ENCODE assay signal across 27 mouse cellular contexts in the genomic region with DNA sequence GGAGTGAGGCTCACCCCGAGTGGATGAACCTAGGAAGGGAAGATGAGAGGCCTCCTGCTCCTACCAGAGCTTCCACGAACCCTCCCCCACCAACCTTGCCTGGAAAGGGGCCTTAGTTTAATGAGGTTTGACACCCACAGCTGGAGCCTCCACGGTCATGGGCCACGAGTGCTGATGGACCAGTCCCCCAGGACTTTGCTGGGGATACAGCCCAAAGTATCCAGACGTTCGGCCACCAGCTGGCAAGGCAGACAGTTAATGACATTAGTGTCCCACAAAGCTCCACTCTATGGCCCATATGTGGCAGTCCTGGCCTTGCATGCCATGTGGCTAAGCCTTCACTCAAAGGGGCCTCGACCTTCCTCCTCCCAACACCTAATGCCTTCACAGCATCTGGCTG. TPM values are rescaled to one million over a fixed set of nuclear protein-coding genes. Genes with fewer than 3 reads are reported as not detected.
DNase-seq lines count a peak whose midpoint lies in the region; ATAC-seq and TF ChIP-seq lines count a peak whose summit lies in the region.
"Had no signal": no experiment of that assay in that cellular context is flagged by ENCODE, and none has a peak within 500 bp of the region (broad histone marks: within the 10 kb centered on the region; RNA-seq: fewer than 3 reads in every experiment).

No protein-coding gene starts in this region.

- no peak for DNase-seq in heart, adult 9 months (ENCODE audit: low spot score in 2 of 2)
- no peak for DNase-seq in limb, embryonic 10.5 days (ENCODE audit: low spot score)
- no peak for DNase-seq in liver, embryonic 14.5 days (ENCODE audit: low read depth in 3 of 3, low spot score in 3 of 3)
- peak; percentile 62 for DNase-seq in retina, postnatal 1 day
- DNase-seq in frontal cortex, postnatal 25 days (ENCODE audit: low spot score in 2 of 2): no peak
- DNase-seq: adrenal gland, postnatal 14 days; cerebellum, adult 2 months; cerebellum, postnatal 36 days; gastrocnemius, postnatal 14 days; heart, adult 18-20 months; heart, postnatal 4 days; kidney, postnatal 14 days; layer of hippocampus, postnatal 36 days; right cerebral cortex, adult 18-20 months; thymus, postnatal 14 days had no signal

- no peaks in the 10 kb centered on the region for H3K27me3 ChIP-seq in heart, embryonic 13.5 days (replicated peaks)
- H3K27me3 ChIP-seq in limb, embryonic 12.5 days: no peaks in the 10 kb centered on the region
- H3K27me3 ChIP-seq in limb, embryonic 10.5 days (ENCODE audit: low read depth, poor library complexity, severe bottlenecking): no peaks in the 10 kb centered on the region
- H3K27me3 ChIP-seq in liver, embryonic 14.5 days (ENCODE audit: control insufficient read depth, insufficient read depth, low read length): no peaks in the 10 kb centered on the region
- H3K27me3 ChIP-seq: intestine, embryonic 15.5 days; limb, embryonic 13.5 days; lung, embryonic 15.5 days; midbrain, embryonic 15.5 days; neural tube, embryonic 12.5 days had no signal

- H3K9ac ChIP-seq in heart, embryonic 13.5 days: no peak overlapping the region
- H3K9ac ChIP-seq in limb, embryonic 12.5 days (replicated peaks): no peak overlapping the region
- no peak overlapping the region for H3K9ac ChIP-seq in liver, embryonic 14.5 days (replicated peaks)
- H3K9ac ChIP-seq: intestine, embryonic 15.5 days; limb, embryonic 13.5 days; lung, embryonic 15.5 days; midbrain, embryonic 15.5 days; neural tube, embryonic 12.5 days had no signal

- no peak overlapping the region for H3K4me3 ChIP-seq in heart, embryonic 13.5 days
- H3K4me3 ChIP-seq in limb, embryonic 12.5 days (replicated peaks): no peak overlapping the region
- no peak overlapping the region for H3K4me3 ChIP-seq in limb, embryonic 10.5 days
- H3K4me3 ChIP-seq in liver, embryonic 14.5 days (ENCODE audit: insufficient read depth in 1 of 2, low read depth in 2 of 2, low read length in 2 of 2): peak overlapping the region in 1 of 2 experiments; percentile 49; a peak in 1 of 4 replicates
- H3K4me3 ChIP-seq: forebrain, embryonic 10.5 days; intestine, embryonic 15.5 days; limb, embryonic 13.5 days; lung, embryonic 15.5 days; midbrain, embryonic 15.5 days; neural tube, embryonic 12.5 days had no signal

- TF ChIP-seq EP300 in liver, embryonic 14.5 days (IDR thresholded peaks at IDR 0.05; ENCODE audit: low read depth): no peak

- ATAC-seq in heart, embryonic 13.5 days (ENCODE audit: extremely low read depth, insufficient number of reproducible peaks, low FRiP score, low TSS enrichment): no peak
- ATAC-seq in limb, embryonic 12.5 days (ENCODE audit: insufficient number of reproducible peaks, insufficient read depth, low FRiP score, low TSS enrichment, low read depth): no peak
- no peak for ATAC-seq in liver, embryonic 14.5 days (ENCODE audit: insufficient read depth)
- ATAC-seq: CD4-positive, CD25-positive, alpha-beta regulatory T cell, adult 4 months; forebrain, embryonic 16.5 days; hindbrain, embryonic 16.5 days; intestine, embryonic 15.5 days; midbrain, embryonic 15.5 days had no signal

- 0 out of 2 replicates have a peak overlapping the region, but pooled peaks have one; percentile 32 for H3K27ac ChIP-seq in heart, embryonic 13.5 days (replicated peaks)
- peak overlapping the region; percentile 7; the same call in 1 of the 2 replicates for H3K27ac ChIP-seq in limb, embryonic 12.5 days
- no peak overlapping the region for H3K27ac ChIP-seq in limb, embryonic 10.5 days
- H3K27ac ChIP-seq in liver, embryonic 14.5 days: no peak overlapping the region
- H3K27ac ChIP-seq: intestine, embryonic 15.5 days; limb, embryonic 13.5 days; lung, embryonic 15.5 days; macrophage; midbrain, embryonic 15.5 days; neural tube, embryonic 12.5 days had no signal

- H3K4me1 ChIP-seq in heart, embryonic 13.5 days: peaks cover 65% of the 10 kb centered on the region
- H3K4me1 ChIP-seq in limb, embryonic 12.5 days (replicated peaks): peaks cover 24% of the 10 kb centered on the region
- peaks cover 41% of the 10 kb centered on the region for H3K4me1 ChIP-seq in limb, embryonic 10.5 days
- H3K4me1 ChIP-seq in liver, embryonic 14.5 days (replicated peaks; ENCODE audit: control insufficient read depth in 2 of 2, insufficient read depth in 2 of 2, low read length in 1 of 2): peaks cover 0 to 5% of the 10 kb centered on the region in 2 experiments; a peak in 1 of 4 replicates
- H3K4me1 ChIP-seq: midbrain, embryonic 15.5 days; neural tube, embryonic 12.5 days had no signal

- no peak overlapping the region for H3K4me2 ChIP-seq in heart, embryonic 13.5 days
- H3K4me2 ChIP-seq in limb, embryonic 12.5 days: no peak overlapping the region
- H3K4me2 ChIP-seq in liver, embryonic 14.5 days (ENCODE audit: low read depth): peak overlapping the region; percentile 47
- H3K4me2 ChIP-seq: intestine, embryonic 15.5 days; limb, embryonic 13.5 days; lung, embryonic 15.5 days; midbrain, embryonic 15.5 days; neural tube, embryonic 12.5 days had no signal

- WGBS in heart, embryonic 13.5 days: 59% methylated on average over 7 of the region's 7 CpGs
- WGBS in limb, embryonic 12.5 days: 54% methylated on average over 7 of the region's 7 CpGs
- WGBS in limb, embryonic 10.5 days: 69% methylated on average over 7 of the region's 7 CpGs
- 54% methylated on average over 7 of the region's 7 CpGs for WGBS in liver, embryonic 14.5 days (ENCODE audit: insufficient replicate concordance)

- H3K36me3 ChIP-seq in heart, embryonic 13.5 days: 0 out of 2 replicates have a peak, but pooled peaks cover 3% of the 10 kb centered on the region
- no peaks in the 10 kb centered on the region for H3K36me3 ChIP-seq in limb, embryonic 12.5 days
- H3K36me3 ChIP-seq in limb, embryonic 10.5 days: peaks cover 8% of the 10 kb centered on the region; the same call in 1 of the 2 replicates
- H3K36me3 ChIP-seq in liver, embryonic 14.5 days (replicated peaks; ENCODE audit: control insufficient read depth, insufficient read depth, low read depth): no peaks in the 10 kb centered on the region
- H3K36me3 ChIP-seq: intestine, embryonic 15.5 days; limb, embryonic 13.5 days; lung, embryonic 15.5 days; midbrain, embryonic 15.5 days; neural tube, embryonic 12.5 days had no signal

- no peaks in the 10 kb centered on the region for H3K9me3 ChIP-seq in heart, embryonic 13.5 days
- H3K9me3 ChIP-seq in limb, embryonic 12.5 days: no peaks in the 10 kb centered on the region
- H3K9me3 ChIP-seq in limb, embryonic 10.5 days (replicated peaks): no peaks in the 10 kb centered on the region
- no peaks in the 10 kb centered on the region for H3K9me3 ChIP-seq in liver, embryonic 14.5 days (ENCODE audit: control insufficient read depth, low read length)
- H3K9me3 ChIP-seq: forebrain, embryonic 10.5 days; intestine, embryonic 15.5 days; limb, embryonic 13.5 days; lung, embryonic 15.5 days; midbrain, embryonic 15.5 days; neural tube, embryonic 12.5 days had no signal

- no peak for TF ChIP-seq CTCF in liver, embryonic 14.5 days (IDR thresholded peaks at IDR 0.05; ENCODE audit: low read depth)

RNA-seq across cellular contexts. Expression of gene Col18a1, which starts 55.5 kb away (rescaled TPM):
- polyA plus RNA-seq in heart, embryonic 13.5 days (2015; fragmentation: Nextera tagmentation; extraction: Ambion mirVana): 143 and 155 TPM in 2 replicates
- 104 and 105 TPM in 2 replicates for polyA plus RNA-seq in limb, embryonic 12.5 days (2016; fragmentation: Nextera tagmentation; extraction: Ambion mirVana)
- 149 and 159 TPM in 2 replicates for polyA plus RNA-seq in limb, embryonic 10.5 days (2016; fragmentation: Nextera tagmentation; extraction: Ambion mirVana)
- 24.6 and 34.7 TPM in 2 replicates for polyA plus RNA-seq in liver, embryonic 14.5 days (2012; rRNA removed)
- 31.4 and 41.2 TPM in 2 replicates for polyA plus RNA-seq in liver, embryonic 14.5 days (2014; fragmentation: Nextera tagmentation; extraction: Ambion mirVana)

Comparison
In these comparisons a context has a peak if more than half of its experiments do, and no peak if none do; other contexts are left out.
1. H3K27ac ChIP-seq: peak in heart, embryonic 13.5 days (single experiment) and limb, embryonic 12.5 days (single experiment); none in limb, embryonic 10.5 days (single experiment) and liver, embryonic 14.5 days (single experiment).